Mouse (Mus musculus): ENCODE measurements around the gene Pax2.
"Not testable (repeated sequence)": the region's sequence is repeated elsewhere in the genome, so short reads cannot be mapped to it uniquely, and the experiment has no call there.

Pax2 gene

GRCm38 (mm10) chr19:44835042-44835930 is 79.4 kb downstream of the Pax2 start:
- DNase-seq (ENCODE audit: low read depth, low spot score): no peak

GRCm38 (mm10) chr19:44835931-44836861 is 80.4 kb downstream of the Pax2 start:
- DNase-seq (ENCODE audit: low read depth, low spot score): no peak

GRCm38 (mm10) chr19:44837426-44838205 is 81.8 kb downstream of the Pax2 start:
- no peak for DNase-seq (ENCODE audit: low read depth, low spot score)

- no peak for DNase-seq (ENCODE audit: low read depth, low spot score)
Observed at GRCm38 (mm10) chr19:44838321-44838720, 82.5 kb downstream of the Pax2 start.

- not testable (repeated sequence) for DNase-seq (ENCODE audit: low read depth, low spot score)
Observed at GRCm38 (mm10) chr19:44842661-44843060, 86.8 kb downstream of the Pax2 start.

GRCm38 (mm10) chr19:44849465-44849864 is 93.6 kb downstream of the Pax2 start:
- DNase-seq (ENCODE audit: low read depth, low spot score): no peak

GRCm38 (mm10) chr19:44858671-44859070 is 102.8 kb downstream of the Pax2 start:
- no peak for DNase-seq (ENCODE audit: low read depth, low spot score)

- DNase-seq (ENCODE audit: low read depth, low spot score): no peak
Observed at GRCm38 (mm10) chr19:44868766-44869165, 112.9 kb downstream of the Pax2 start.

GRCm38 (mm10) chr19:44874186-44874898 is 118.5 kb downstream of the Pax2 start:
- no peak for DNase-seq (ENCODE audit: low read depth, low spot score)

- DNase-seq (ENCODE audit: low read depth, low spot score): no peak
Observed at GRCm38 (mm10) chr19:44874928-44875327, 119.1 kb downstream of the Pax2 start.

GRCm38 (mm10) chr19:44875718-44876117 is 119.9 kb downstream of the Pax2 start:
- DNase-seq (ENCODE audit: low read depth, low spot score): peak; percentile 17

GRCm38 (mm10) chr19:44876529-44876928 is 120.7 kb downstream of the Pax2 start:
- DNase-seq (ENCODE audit: low read depth, low spot score): no peak

- no peak for DNase-seq (ENCODE audit: low read depth, low spot score)
Observed at GRCm38 (mm10) chr19:44882552-44883024, 126.7 kb downstream of the Pax2 start.

GRCm38 (mm10) chr19:44884331-44884730 is 128.5 kb downstream of the Pax2 start:
- DNase-seq (ENCODE audit: low read depth, low spot score): no peak

GRCm38 (mm10) chr19:44886475-44886874 is 130.6 kb downstream of the Pax2 start:
- DNase-seq (ENCODE audit: low read depth, low spot score): no peak

Data from A20 (cell line).